Mouse (Mus musculus) kidney, embryonic 15.5 days (tissue): Measurements from ENCODE around the gene Slc26a1. TPM values are rescaled to one million over a fixed set of nuclear protein-coding genes. Genes with fewer than 3 reads are reported as not detected.
"Not testable (repeated sequence)": the region's sequence is repeated elsewhere in the genome, so short reads cannot be mapped to it uniquely, and the experiment has no call there.

Source experiments
- ATAC-seq: fragments of 200-750 bp; cut with Nextera tagmentation; replicated peaks from 2 replicates; pipeline ENCODE4 v1.8.0; 2017; ENCODE audit warnings: moderate TSS enrichment; ENCODE audit not compliant: low FRiP score
- H3K27ac ChIP-seq: fragments of 300-500 bp; sonication (generic); 2 replicates; pipeline ENCODE4 v1.5.1; 2015; ENCODE audit warnings: mild to moderate bottlenecking, inconsistent platforms
- H3K27me3 ChIP-seq: fragments of 300-500 bp; sonication (generic); 2 replicates; pipeline ENCODE4 v1.6.1; 2015; ENCODE audit warnings: inconsistent platforms
- H3K36me3 ChIP-seq: fragments of 300-500 bp; sonication (generic); 2 replicates; pipeline ENCODE4 v1.6.1; 2015; ENCODE audit warnings: inconsistent platforms
- H3K4me1 ChIP-seq: fragments of 300-500 bp; sonication (generic); 2 replicates; pipeline ENCODE4 v1.6.1; 2015; ENCODE audit warnings: inconsistent platforms
- H3K4me2 ChIP-seq: fragments of 300-500 bp; sonication (generic); 2 replicates; pipeline ENCODE4 v1.6.1; 2015; ENCODE audit warnings: moderate library complexity, mild to moderate bottlenecking, inconsistent platforms
- H3K4me3 ChIP-seq: fragments of 300-500 bp; sonication (generic); replicated peaks from 2 replicates; pipeline ENCODE4 v1.5.1; 2015; ENCODE audit warnings: mild to moderate bottlenecking, inconsistent platforms
- H3K9ac ChIP-seq: fragments of 300-500 bp; sonication (generic); 2 replicates; pipeline ENCODE4 v1.6.1; 2015; ENCODE audit warnings: mild to moderate bottlenecking, inconsistent platforms
- H3K9me3 ChIP-seq: fragments of 300-500 bp; sonication (generic); replicated peaks from 2 replicates; pipeline ENCODE4 v1.6.1; 2016; ENCODE audit warnings: inconsistent platforms
- WGBS: fragments of 180-500 bp; shearing (Covaris S2); methylation state at CpG from one replicate; pipeline ENCODE4 v1.1.7; 2015; ENCODE audit warnings: mixed read lengths; 5-methylcytosine and 5-hydroxymethylcytosine counted together
- polyA plus RNA-seq: library from polyadenylated mRNA; unstranded; fragments of >200 nt; fragmentation: Nextera tagmentation; extraction: Ambion mirVana; gene quantifications from 2 replicates; pipeline ENCODE4 v1.2.1, GENCODE M21; 2015

Slc26a1 gene
- polyA plus RNA-seq, 1 experiment from 2014 or later = 4.9 TPM

DNA sequence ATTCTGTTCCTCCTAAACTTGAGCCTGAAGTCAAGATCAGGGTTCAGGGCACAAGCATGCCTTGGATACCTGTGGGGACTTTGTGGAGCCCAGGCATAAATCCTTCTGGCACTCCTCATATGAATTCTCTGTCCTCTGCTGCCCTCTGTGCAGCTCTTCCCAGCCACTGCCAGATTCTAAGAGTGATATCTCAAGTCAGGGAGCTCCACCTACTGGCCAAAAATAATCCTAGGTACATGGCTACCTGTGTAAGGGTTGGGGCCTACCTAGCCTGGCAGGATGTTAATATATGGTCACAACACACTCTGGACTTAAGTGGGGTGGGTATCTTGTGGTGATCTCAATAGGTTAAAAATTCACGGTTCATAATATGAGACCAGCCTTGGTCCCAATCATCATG, 23.5 kb downstream of the Slc26a1 start:
- H3K27ac ChIP-seq = no peak overlapping the region
- peak; percentile 75; the same call in 1 of the 2 replicates for ATAC-seq
- H3K9me3 ChIP-seq = no peaks in the 10 kb centered on the region
- H3K4me3 ChIP-seq = no peak overlapping the region
- no peak overlapping the region for H3K4me2 ChIP-seq
- no peaks in the 10 kb centered on the region for H3K27me3 ChIP-seq
- no peaks in the 10 kb centered on the region for H3K4me1 ChIP-seq
- WGBS = 57% methylated on average over 1 of the region's 1 CpGs
- H3K36me3 ChIP-seq = peaks cover 89% of the 10 kb centered on the region
- no peak overlapping the region for H3K9ac ChIP-seq

GRCm38 (mm10) chr5:108651136-108651720, 24.1 kb downstream of the Slc26a1 start:
- Histone ChIP-seq H3K27me3 (no peaks in the 10 kb centered on the region), H3K9me3 (no peaks in the 10 kb centered on the region), H3K36me3 (peaks cover 89% of the 10 kb centered on the region), H3K4me3 (no peak overlapping the region), H3K4me2 (no peak overlapping the region), H3K27ac (no peak overlapping the region), H3K9ac (no peak overlapping the region), H3K4me1 (no peaks in the 10 kb centered on the region)
- WGBS = 82% methylated on average over 5 of the region's 5 CpGs
- 0 out of 2 replicates have a peak, but pooled peaks have one; percentile 10 for ATAC-seq

- H3K4me3 ChIP-seq = no peak overlapping the region
- no peaks in the 10 kb centered on the region for H3K9me3 ChIP-seq
- H3K27me3 ChIP-seq = no peaks in the 10 kb centered on the region
- no peak overlapping the region for H3K9ac ChIP-seq
- no peak overlapping the region for H3K4me2 ChIP-seq
- no peaks in the 10 kb centered on the region for H3K4me1 ChIP-seq
- 89% methylated on average over 7 of the region's 7 CpGs for WGBS
- no peak overlapping the region for H3K27ac ChIP-seq
- no peak for ATAC-seq
- H3K36me3 ChIP-seq = peaks cover 89% of the 10 kb centered on the region
Observed at GRCm38 (mm10) chr5:108650341-108650740, 25.0 kb downstream of the Slc26a1 start.

GRCm38 (mm10) chr5:108648937-108649576, 26.3 kb downstream of the Slc26a1 start:
- no peak overlapping the region for H3K27ac ChIP-seq

GRCm38 (mm10) chr5:108647820-108648465, 27.4 kb downstream of the Slc26a1 start:
- H3K36me3 ChIP-seq = peaks cover 88% of the 10 kb centered on the region
- H3K27me3 ChIP-seq = no peaks in the 10 kb centered on the region
- H3K9ac ChIP-seq = no peak overlapping the region
- no peak for ATAC-seq
- H3K9me3 ChIP-seq = no peaks in the 10 kb centered on the region
- H3K27ac ChIP-seq = no peak overlapping the region
- no peak overlapping the region for H3K4me3 ChIP-seq
- 90% methylated on average over 2 of the region's 2 CpGs for WGBS
- H3K4me1 ChIP-seq = no peaks in the 10 kb centered on the region
- H3K4me2 ChIP-seq = no peak overlapping the region

More at GRCm38 (mm10) chr5:108648937-108649576, 26.3 kb downstream of the Slc26a1 start:
- WGBS = 96% methylated on average over 11 of the region's 11 CpGs
- H3K4me2 ChIP-seq = no peak overlapping the region
- H3K36me3 ChIP-seq = peaks cover 88% of the 10 kb centered on the region
- no peak overlapping the region for H3K4me3 ChIP-seq
- no peak for ATAC-seq
- H3K9me3 ChIP-seq = no peaks in the 10 kb centered on the region
- H3K27me3 ChIP-seq = no peaks in the 10 kb centered on the region
- no peaks in the 10 kb centered on the region for H3K4me1 ChIP-seq
- H3K9ac ChIP-seq = no peak overlapping the region

DNA sequence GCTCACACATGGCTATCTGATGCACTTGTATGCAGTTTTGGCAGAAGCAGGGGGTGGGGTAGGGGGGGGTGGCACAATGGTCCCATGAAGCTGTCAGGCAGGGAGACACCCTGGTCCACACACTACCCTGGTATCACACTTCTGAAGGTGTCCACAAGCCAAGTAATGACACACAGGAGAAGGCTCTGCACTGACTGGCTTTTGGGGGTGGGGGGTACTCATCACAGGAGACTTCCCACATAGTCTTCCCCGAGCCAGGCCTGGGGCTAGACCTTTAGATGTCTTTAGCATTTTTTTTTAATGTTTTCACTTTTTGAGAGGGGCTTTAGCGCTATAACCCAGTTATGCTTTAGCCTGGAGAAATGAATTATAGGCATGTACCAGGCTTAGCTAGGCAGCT, 28.1 kb downstream of the Slc26a1 start:
- WGBS = 85% methylated on average over 2 of the region's 2 CpGs

GRCm38 (mm10) chr5:108646343-108646660, 29.1 kb downstream of the Slc26a1 start:
- WGBS = 91% methylated on average over 3 of the region's 3 CpGs
- Histone ChIP-seq H3K9me3 (no peaks in the 10 kb centered on the region), H3K36me3 (peaks cover 92% of the 10 kb centered on the region)

More for the DNA sequence above, 28.1 kb downstream of the Slc26a1 start:
- ATAC-seq = no peak
- Histone ChIP-seq H3K27me3 (no peaks in the 10 kb centered on the region), H3K36me3 (peaks cover 88% of the 10 kb centered on the region), H3K27ac (no peak overlapping the region), H3K9me3 (no peaks in the 10 kb centered on the region), H3K4me1 (no peaks in the 10 kb centered on the region), H3K4me2 (no peak overlapping the region), H3K9ac (no peak overlapping the region), H3K4me3 (no peak overlapping the region)

DNA sequence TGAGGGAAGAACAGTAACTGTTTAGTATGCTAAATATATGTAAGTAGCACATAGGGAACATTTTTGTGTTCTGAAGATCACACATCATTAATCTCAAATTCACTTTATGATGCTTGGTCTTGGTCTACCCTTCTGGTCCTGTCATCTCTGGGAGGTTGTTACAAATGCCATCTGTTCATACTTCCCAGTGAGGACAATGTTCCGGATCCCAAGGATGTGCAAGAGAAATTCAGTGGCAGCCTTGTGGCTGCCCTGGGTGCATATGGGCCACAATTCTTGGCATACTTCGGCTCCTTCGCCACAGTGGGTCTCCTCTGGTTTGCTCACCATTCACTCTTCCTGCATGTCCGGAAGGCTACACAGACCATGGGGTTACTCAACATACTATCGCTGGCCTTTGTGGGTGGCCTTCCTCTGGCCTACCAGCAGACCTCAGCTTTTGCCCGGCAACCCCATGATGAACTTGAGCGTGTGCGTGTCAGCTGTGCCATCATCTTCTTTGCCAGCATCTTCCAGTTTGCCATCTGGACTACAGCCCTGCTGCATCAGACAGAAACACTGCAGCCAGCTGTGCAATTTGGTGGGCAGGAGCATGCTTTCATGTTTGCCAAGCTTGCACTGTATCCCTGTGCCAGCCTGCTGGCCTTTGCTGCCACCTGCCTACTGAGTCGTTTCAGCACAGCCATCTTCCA, 29.6 kb downstream of the Slc26a1 start:
- Histone ChIP-seq H3K9ac (no peak overlapping the region), H3K4me3 (no peak overlapping the region), H3K4me2 (no peak overlapping the region), H3K36me3 (peaks cover 92% of the 10 kb centered on the region), H3K27ac (no peak overlapping the region), H3K4me1 (no peaks in the 10 kb centered on the region), H3K9me3 (no peaks in the 10 kb centered on the region), H3K27me3 (no peaks in the 10 kb centered on the region)
- 93% methylated on average over 9 of the region's 9 CpGs for WGBS
- ATAC-seq = no peak

More at GRCm38 (mm10) chr5:108646343-108646660, 29.1 kb downstream of the Slc26a1 start:
- Histone ChIP-seq H3K27me3 (no peaks in the 10 kb centered on the region), H3K9ac (no peak overlapping the region), H3K27ac (no peak overlapping the region), H3K4me3 (no peak overlapping the region), H3K4me1 (no peaks in the 10 kb centered on the region), H3K4me2 (no peak overlapping the region)
- no peak for ATAC-seq

DNA sequence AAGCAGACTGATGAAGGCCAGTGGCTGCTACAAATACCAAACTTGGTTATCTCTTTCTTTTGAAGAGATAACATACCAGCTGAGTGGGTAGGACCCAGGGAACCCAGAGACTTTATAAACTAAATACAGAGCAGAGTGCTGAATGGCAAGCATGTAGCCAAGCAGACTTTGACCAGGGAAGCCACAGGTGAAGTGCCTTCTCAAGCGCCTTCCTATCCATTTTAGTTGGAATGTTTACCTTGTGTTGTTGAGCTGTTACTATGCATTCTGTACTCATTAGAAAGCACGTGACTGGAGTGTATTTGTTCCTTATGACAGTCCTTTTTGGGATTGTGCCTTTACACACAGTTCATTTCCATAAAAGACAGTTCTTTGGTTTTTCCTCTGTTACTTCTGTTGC, 31.7 kb downstream of the Slc26a1 start:
- 89% methylated on average over 2 of the region's 2 CpGs for WGBS

GRCm38 (mm10) chr5:108636172-108636571, 39.2 kb downstream of the Slc26a1 start:
- Histone ChIP-seq H3K36me3 (no peaks in the 10 kb centered on the region; the same call in none of the 2 replicates), H3K4me1 (no peaks in the 10 kb centered on the region), H3K27me3 (no peaks in the 10 kb centered on the region), H3K4me3 (no peak overlapping the region), H3K9me3 (no peaks in the 10 kb centered on the region), H3K27ac (no peak overlapping the region), H3K9ac (no peak overlapping the region), H3K4me2 (no peak overlapping the region)
- 72% methylated on average over 4 of the region's 4 CpGs for WGBS
- no peak for ATAC-seq

More for the DNA sequence above, 31.7 kb downstream of the Slc26a1 start:
- Histone ChIP-seq H3K4me3 (no peak overlapping the region), H3K4me2 (no peak overlapping the region), H3K9me3 (no peaks in the 10 kb centered on the region), H3K4me1 (no peaks in the 10 kb centered on the region), H3K27me3 (no peaks in the 10 kb centered on the region), H3K9ac (no peak overlapping the region), H3K27ac (no peak overlapping the region), H3K36me3 (peaks cover 71% of the 10 kb centered on the region)
- no peak for ATAC-seq

DNA sequence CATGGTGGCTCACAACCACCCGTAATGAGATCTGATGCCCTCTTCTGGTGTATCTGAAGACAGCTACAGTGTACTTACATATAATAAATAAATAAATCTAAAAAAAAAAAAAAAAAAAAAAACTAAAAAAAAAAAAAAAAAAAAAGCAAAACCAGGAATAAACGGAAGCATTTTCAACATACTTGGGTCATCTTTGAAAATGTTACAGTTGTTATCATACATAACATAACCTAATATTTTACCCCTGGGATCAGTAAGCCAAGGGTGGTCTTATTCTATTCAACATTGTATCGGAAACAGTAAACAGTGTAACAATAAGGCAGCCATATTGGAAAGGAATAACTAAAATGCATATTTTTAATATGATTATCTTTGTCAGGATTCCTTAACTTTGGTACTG, 41.3 kb downstream of the Slc26a1 start:
- H3K9me3 ChIP-seq, H3K36me3 ChIP-seq, H3K4me1 ChIP-seq, H3K4me3 ChIP-seq, H3K27me3 ChIP-seq, H3K4me2 ChIP-seq, H3K27ac ChIP-seq, H3K9ac ChIP-seq, ATAC-seq: not testable (repeated sequence)
- WGBS = 89% methylated on average over 2 of the region's 3 CpGs

DNA sequence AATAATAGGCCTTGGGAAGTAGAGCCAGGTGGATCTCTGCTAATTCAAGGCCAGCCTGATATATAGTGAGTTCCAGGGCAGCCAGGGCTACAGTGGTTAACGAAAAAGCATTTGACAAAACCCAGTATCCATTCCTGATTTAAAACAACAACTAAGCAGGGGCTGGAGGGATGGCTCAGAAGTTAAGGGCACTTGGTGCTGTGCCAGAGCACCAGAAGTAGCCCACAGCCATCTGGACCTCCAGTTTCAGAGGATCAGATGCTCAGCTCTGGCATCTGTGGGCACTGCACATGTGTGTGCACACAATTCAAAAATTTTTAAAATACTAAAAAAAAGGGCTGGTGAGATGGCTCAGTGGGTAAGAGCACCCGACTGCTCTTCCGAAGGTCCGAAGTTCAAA, 41.7 kb downstream of the Slc26a1 start:
- no peaks in the 10 kb centered on the region for H3K9me3 ChIP-seq

More for the DNA sequence above, 41.7 kb downstream of the Slc26a1 start:
- H3K36me3 ChIP-seq = no peaks in the 10 kb centered on the region; the same call in 1 of the 2 replicates
- 81% methylated on average over 4 of the region's 4 CpGs for WGBS
- no peak overlapping the region for H3K27ac ChIP-seq
- no peak for ATAC-seq
- no peak overlapping the region for H3K9ac ChIP-seq
- H3K4me3 ChIP-seq = no peak overlapping the region
- H3K4me1 ChIP-seq = peaks cover 11% of the 10 kb centered on the region
- no peaks in the 10 kb centered on the region for H3K27me3 ChIP-seq
- no peak overlapping the region for H3K4me2 ChIP-seq
